Mouse (Mus musculus) large intestine, adult 2 months (tissue): Measurements from ENCODE around the gene Ecel1. TPM values are rescaled to one million over a fixed set of nuclear protein-coding genes. Genes with fewer than 3 reads are reported as not detected.

ENCODE experiments used
- DNase-seq: peaks from one replicate; pipeline ENCODE4 v3.0.0-alpha.2; 2012; ENCODE audit warnings: low read depth, low spot score
- WGBS: fragments of 180-500 bp; shearing (Covaris S2); methylation state at CpG from one replicate; pipeline ENCODE4 v1.1.7; 2018; 5-methylcytosine and 5-hydroxymethylcytosine counted together
- polyA plus RNA-seq: library from polyadenylated mRNA; depleted of rRNA; stranded (reverse); fragments of >200 nt; gene quantifications from 2 replicates; pipeline ENCODE4 v1.2.3, GENCODE M21; 2012

Ecel1 gene
- polyA plus RNA-seq, 1 experiment = 0.06 TPM

DNA sequence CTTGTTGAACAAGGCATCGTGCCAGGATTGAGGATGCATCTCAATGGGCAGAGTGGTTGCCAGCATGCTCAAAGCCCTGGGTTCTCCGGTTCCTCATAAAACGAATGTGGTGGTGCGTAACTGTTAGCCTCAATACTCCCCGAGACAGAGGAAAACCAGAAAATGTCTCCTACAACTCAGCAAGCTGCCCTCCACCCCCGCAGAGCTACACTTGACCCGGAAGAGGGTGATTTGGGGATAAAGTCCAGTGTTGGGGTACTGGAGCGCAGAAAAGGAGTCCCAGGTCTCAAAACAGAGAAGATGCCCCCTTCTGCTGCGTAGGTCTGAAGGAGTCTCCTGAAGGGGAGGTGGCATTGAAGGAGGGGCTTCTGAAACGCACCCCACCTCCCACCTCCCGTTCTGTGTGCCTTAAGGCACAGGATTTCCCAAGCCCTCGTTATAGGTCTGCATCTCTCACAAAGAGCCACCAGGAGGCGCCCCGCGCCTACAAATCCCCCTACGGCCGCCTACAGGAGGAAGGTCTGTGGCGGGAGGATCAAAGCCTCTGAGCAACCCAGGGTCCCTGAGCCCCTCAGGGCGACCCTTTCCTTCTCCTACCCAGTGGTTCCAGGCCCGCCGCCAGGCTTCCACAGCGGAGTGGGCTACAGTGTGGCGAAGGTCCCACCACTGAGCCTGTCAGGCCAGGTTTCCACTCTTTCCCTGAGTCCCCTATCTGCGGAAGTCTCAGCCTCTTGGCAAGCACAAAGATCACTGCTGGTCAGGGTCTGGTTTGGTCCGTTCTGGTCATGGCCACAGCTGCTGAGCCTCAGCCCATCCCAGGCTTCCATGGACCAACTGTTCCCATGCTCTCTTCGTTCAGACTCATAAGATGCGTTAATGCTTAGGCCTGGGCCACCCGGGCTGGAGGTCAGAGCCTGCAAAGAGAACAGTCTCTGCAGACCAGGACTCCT is 18.0 kb upstream of the Ecel1 start:
- 24% methylated on average over 28 of the region's 28 CpGs for WGBS
- DNase-seq = no peak

DNA sequence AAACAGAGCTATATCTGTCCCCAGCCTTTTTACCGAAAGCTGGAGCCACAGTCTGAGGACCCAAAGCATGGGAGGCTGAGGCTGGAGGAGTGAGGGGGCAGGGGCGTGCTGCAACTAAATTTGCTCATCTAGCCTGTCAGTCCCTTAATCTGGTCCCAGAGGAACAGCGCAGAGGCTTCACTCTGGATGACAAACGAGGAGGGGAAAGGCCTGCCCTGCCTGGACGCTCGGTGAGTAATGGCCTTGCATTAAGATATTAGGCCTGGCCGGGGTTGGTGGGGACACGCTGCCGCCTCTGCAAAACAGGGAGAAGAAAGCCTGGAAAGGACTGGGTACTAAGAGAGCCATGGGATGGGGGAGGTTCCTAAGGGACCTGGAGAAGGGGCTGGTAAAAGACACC is 16.0 kb upstream of the Ecel1 start:
- WGBS = 74% methylated on average over 9 of the region's 9 CpGs
- DNase-seq = no peak

DNA sequence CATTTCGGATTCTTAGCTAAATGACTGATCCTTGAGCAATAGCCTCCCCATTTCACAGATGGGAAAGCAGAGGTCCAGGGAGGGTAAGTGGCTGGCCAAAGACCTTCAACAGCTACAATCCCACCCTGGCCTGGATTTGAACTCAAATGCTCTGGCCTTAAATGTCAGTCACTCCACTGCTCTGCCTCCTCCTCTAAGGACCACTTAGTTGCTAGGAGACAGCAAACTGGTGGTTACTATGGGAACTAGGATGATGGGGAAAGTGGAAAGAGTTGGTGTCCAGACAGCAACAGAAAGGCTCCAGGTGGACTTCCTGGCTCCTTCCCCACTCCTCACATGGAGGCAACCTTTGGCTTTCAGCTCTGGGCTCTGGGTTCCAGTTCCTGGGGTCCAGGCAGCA is 15.0 kb upstream of the Ecel1 start:
- 87% methylated on average over 1 of the region's 1 CpGs for WGBS
- no peak for DNase-seq

DNA sequence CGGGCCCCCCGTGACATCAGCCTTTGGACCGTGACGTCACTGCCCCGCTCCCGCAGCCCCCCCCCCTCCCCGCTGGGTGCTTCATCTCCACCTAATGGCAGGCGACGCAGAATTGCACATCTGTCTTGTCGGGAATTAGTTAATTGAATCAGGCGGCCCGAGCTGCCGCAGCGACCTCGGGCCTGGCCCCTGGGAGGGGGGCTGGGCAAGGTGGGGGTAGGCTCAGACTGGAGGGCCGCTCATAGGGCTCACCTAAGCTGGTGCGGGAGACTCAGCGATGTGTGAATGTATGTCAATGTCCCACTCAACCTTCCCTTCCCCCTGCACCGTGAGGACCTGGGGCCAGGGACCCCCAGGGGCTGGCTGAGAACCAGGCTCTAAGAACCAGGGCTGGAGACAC is 14.1 kb upstream of the Ecel1 start:
- 14% methylated on average over 19 of the region's 19 CpGs for WGBS

DNA sequence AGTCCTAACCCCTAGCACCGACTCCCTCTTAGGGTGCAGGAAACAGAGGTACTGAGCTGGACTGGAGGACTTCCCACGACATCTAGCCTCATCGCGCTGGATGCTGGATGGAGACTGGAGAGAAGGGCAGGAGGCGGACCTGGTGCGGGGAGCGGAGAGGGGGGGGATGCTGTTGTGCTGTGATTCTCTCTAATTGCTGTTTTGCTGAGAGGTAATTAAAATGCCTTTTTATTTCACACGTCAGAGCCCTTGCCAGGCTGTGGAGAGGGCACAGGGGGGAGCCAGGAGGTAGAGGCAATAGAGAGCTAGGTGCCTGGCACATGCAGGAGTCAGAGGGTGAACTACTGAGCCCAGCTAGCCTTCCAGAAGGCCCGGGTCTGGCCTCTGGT is 8.5 kb upstream of the Ecel1 start:
- 53% methylated on average over 9 of the region's 9 CpGs for WGBS
- no peak for DNase-seq

More for the DNA sequence above, 14.1 kb upstream of the Ecel1 start:
- no peak for DNase-seq

DNA sequence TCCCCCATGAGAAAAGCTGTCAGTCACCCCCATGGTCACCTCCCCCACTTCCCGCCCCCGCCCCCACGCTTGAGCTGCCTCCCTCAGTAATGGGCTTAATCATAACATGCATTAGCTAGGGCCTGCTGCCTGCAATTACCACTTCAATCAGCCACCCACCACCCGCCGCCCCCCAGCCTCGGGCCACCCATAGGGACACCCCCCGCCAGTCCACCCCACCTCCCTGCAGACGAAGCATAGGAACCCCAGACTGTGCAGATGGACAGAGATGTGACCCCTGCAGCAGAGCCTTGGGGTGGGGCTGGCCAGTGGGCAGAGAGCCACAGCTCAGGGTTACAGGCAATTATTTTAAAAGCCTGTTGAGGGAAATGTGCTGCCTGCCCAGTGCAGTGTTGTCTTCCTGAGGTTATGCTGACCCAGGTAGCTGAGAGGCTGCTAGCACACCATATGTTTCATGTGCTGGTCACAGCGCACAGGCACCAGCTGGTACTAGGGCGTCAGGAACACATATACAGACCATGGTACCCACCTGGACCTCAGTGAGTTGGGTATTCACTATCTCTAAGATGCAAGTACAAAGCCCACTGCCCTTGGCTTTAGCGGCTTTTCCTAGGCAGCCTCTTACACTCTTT is 8.0 kb upstream of the Ecel1 start:
- no peak for DNase-seq
- WGBS = 37% methylated on average over 11 of the region's 11 CpGs

DNA sequence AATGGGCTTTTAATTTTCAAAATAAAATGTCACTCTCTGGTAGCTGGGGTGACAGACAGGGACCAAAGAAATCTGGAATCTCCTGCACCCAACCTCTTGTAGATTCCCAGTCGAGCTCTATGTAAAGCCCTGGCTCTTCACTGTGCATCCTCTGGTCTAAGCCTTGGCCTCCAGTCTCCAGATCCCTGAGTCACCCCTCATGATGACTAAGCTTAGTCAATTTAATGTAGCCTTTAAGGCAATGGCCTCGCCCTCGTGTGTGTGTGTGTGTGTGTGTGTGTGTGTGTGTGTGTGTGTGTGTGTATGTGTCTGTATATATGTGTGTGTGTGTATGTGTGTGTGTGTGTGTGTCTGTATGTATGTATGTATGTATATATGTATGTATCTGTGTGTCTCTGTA is 3.1 kb upstream of the Ecel1 start:
- no peak for DNase-seq
- 62% methylated on average over 3 of the region's 3 CpGs for WGBS

DNA sequence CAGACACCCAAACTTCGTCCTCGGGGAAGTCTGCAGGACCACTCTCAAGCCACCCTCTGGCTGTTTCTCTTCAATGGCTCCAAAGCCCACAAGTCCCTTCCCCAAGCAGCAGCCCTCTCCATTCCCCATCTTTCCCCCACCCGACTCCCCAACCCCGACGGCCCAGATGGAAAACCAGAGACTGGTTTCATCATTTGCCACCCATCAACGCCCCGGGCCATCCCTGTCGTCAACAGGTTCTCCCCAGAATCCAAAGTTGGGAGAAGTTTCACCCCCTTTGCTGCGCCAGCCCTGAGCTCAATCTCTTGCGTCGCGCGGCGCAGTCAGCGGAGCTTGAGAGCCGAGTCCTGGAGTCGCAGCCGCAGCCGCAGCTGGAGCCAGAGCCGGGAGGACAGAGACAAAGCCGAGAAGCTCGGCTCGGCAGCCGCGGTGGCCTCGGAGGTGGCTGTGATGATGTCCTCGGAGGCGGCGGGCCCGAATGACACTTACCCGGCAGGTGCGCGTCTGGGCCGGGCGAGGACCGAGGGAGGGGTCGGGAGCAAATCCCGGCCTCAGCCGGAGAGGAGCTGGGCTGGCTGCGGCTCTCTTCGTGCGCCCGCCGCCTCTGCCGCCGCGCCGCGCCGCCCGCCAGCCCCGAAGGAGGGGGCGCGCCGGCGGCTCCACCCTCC is 656 bp downstream of the Ecel1 start:
- DNase-seq = no peak
- 2% methylated on average over 40 of the region's 56 CpGs for WGBS

DNA sequence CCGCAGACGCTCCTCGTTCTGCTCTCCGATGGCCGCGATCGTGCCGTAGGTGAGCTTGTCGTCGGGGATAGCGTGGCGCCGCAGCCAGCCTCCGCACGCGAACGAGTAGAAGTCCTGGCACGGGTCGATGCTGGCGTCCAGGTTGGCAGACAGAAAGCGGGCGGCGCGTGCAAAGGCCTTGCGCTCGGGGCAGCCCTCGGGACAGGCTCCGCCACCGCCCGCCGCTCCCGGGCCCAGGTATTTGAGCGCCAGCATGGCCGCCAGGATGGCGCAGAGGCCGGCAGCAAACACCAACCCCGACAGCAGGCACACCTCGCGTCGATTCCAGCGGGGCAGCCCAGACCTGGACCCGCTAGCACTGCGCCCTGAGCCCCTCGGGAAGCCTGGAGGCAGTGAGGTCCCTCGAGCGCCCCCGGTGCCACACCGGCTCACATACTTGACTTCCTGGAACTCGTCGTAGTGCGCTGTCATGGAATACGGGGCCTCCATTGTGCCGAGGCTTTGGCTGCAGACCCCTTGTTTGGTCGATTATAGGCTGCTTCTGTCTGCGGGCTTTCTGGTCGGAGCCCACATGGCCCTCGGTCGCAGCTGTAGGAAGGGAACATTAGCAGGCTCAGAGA is 1.7 kb downstream of the Ecel1 start:
- 2% methylated on average over 58 of the region's 58 CpGs for WGBS
- no peak for DNase-seq

DNA sequence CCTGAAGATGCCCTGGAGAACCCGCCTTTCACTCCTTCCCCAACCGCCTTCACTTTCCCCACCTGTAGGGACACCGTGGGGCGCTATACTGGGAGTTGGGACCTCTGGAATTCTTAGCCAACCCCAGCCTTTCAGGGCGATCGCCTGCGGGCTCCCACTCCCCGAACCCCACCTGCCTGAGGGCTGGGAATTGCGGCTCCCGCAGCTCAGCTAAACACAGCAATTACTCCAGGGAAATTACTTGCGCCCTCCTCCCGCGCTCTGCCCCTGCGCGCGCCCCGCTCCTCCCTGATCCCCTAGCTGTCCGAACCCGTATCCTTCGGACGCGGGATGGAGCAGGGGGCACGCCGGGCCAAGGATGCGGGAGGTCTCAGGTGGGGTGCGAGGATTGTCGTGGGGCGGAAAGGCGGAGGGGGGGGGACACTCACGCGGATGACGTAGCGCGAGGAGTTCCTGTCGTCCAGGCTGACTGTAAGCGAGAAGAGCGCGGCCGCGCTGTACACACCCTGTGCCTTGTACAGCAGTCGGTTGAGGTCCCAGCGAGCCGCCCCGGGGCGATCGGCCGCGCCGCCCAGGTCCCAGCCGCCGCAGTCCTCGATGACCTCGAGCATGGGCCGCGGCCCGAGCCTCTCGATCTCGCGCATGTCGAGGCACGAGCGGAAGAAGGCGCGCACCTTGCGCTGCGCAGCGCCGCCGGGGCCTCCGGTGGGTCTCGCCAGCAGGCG is 2.4 kb downstream of the Ecel1 start:
- WGBS = 2% methylated on average over 72 of the region's 72 CpGs
- no peak for DNase-seq

DNA sequence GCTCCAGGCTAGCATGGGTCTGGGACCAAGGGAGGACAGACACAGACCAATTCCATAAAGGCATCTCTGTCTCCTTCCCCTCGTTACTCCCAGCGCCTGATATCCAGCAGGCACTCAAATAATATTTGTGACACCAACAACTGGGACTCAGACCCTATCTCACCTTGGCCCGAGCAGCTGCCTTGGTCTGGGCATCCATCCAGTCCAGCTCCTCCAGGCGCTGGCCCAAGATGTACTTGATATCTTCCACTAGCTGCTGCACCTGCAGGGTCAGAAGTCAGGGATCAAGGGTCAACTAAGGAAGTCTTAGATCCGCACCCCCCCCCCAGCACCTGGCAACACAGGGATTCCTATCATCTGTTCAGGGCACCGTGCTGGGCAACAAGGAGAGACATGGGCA is 5.0 kb downstream of the Ecel1 start:
- no peak for DNase-seq
- WGBS = 55% methylated on average over 6 of the region's 6 CpGs

DNA sequence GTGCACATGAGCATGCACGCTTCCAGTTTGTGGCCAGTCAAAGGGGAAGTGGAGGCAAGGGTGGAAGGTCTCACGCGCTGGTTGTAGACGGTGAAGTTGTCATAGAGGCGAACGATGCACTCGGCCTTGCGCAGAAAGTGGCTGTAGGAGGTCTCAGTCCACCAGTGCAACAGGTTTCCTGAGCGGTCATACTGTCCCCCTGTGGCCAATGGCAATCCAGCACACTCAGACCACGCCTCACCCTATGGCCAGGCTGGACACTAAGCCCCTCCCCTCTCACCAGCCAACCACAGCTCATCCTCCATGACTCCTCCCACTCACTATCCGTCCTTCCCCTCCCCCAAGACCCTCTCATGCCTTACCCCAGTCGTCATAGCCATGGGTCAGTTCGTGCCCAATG is 6.9 kb downstream of the Ecel1 start:
- DNase-seq = no peak
- WGBS = 41% methylated on average over 13 of the region's 13 CpGs

DNA sequence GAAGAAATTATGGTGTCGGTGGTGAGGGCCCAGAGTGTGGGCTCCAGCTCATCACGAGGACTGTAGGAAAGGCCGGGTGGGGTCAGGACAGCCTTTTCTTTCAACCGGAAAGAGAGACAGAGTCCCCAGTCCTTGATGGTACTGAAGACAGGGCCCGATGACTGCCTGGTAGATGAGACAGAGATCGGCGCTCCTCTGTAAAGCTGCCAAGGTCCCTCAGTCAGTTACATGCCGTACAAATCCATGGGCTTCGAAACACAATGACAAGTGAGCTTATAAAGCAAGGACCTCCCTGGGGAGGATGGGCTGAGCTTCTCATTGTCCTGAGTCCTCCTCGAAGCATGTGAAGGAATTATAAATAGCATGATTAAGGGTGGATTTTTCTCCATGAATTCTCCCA is 13.2 kb downstream of the Ecel1 start:
- WGBS = 75% methylated on average over 10 of the region's 10 CpGs

DNA sequence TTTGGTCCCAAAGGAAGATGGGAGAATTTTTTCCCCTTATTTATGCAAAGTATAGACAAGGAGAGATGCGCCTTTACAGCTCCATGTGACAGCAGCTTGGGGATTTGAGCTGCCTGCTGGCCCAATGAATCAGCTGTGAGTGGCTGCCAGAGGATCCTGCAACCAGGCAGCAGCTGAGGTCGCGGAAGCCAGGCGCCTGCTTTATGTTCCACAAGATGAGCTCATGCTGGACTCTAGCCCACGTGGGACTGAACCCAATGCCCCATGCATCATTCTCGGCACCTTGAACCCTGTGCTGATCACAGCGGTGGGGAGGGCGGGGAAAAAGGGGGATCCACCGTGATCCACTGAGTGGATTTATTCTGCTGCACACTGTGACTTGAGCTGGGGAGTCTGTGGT is 13.9 kb downstream of the Ecel1 start:
- no peak for DNase-seq
- 45% methylated on average over 9 of the region's 9 CpGs for WGBS

More for the DNA sequence above, 13.2 kb downstream of the Ecel1 start:
- DNase-seq = no peak

DNA sequence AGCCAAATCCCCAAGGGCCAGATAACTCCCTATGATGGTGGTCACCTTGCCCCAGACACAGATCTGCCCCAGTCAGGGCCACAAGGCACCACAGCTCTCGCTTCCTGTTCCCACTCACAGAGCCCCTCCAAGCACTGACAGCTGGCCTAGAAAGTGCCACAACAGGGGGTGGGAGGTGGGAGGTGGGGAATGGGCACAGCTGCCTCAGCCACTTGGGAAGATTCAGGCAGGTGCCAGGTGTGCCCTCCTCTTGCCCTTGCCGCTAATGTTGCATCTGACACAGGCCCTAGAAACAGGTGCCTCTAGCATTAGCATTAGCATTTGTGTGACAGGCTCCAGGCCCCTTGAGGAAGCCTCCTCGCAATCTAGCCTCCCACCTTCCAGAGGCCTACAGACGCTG is 14.8 kb downstream of the Ecel1 start:
- DNase-seq = no peak
- WGBS = 89% methylated on average over 4 of the region's 4 CpGs

DNA sequence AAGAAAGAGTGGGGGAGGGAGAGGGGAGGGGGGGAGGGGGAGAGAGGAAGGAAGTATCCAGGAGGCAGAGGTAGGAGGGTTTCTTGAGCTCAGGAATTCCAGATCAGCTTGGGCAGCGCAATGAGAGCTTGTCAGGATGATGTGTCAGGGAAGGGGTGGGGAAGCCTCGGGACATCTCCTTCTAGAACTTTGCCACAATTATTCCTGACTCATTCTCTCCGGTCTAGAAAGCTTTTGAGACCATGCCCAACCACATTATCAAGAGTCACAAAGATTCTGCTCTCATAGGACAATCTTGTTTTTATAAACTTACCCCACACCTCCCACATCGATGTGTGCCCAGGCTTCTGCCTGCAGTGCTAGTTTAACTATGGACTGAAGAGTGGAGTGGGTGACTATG is 24.5 kb downstream of the Ecel1 start:
- DNase-seq = no peak
- WGBS = 64% methylated on average over 4 of the region's 4 CpGs

DNA sequence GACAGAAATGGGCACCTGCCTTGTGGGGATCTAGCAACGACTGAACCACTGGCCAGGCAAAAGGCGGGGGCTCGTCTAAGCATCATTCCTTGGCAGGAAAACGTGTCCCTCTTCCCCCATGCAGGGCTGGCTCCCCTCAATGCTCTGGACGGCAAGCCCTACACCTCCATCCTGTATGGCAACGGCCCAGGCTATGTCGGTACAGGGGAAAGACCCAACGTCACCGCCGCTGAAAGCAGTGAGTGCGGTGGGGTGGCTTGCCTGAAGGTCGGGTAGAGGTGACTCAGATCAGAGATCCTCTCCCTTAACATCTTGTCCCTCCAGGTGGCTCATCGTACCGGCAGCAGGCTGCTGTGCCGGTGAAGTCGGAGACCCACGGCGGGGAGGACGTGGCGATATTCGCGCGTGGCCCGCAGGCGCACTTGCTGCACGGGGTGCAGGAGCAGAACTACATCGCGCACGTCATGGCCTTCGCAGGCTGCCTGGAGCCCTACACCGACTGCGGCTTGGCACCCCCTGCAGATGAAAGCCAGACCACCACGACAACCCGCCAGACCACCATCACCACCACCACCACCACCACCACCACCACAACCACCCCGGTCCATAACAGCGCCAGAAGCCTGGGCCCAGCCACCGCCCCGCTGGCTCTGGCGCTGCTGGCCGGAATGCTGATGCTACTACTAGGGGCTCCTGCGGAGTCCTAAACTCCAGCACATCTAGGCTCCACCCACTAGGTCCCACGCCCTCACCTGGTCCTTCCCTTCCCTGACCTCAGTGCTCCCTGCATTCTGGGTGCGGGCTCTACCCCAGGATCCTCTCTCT is 28.9 kb downstream of the Ecel1 start:
- 13% methylated on average over 43 of the region's 43 CpGs for WGBS
- DNase-seq = no peak

DNA sequence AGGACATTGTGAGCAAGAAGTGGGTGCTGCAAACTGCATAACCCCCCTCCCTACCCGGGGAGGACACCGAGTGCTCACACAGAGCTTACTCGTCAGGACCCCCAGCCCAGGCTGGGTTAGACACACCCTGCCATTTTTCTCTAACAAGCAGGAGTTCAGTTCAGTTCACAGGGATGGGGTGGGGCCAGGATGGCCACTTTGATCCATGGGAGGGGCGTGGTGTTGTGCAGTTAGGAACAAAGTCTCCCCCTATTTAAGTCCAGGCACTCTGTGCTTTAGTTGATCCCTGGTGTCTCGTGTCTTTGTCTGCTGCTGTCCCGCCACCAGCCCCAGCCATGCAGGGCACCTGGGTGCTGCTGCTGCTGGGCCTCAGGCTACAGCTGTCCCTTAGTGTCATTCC is 31.6 kb downstream of the Ecel1 start, which contains the start of gene Akp3:
Gene Akp3, plus strand, starts transcription at position 301 of the 400 bp plus-strand sequence.
- DNase-seq = no peak
- WGBS = 41% methylated on average over 6 of the region's 6 CpGs

DNA sequence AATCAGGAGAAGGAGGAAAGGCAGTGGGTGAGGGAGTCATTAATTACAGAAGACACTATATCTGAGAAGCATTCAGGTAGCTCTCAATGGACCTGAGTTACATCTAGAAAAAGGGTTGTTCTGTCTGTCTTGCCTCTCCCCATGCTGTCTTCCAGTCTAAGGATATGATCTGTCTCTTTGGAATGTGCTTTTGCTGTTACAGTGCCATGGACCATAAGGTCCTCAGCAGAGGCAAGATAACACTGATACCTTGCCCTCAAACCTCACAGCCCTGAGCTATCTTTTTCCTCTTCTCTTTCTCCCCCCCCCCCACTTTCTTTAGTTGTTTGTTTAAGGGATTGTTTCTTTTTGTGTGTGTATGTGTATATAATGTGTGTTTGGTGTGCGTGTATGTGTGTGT is 41.5 kb downstream of the Ecel1 start:
- no peak for DNase-seq
- WGBS = 79% methylated on average over 1 of the region's 1 CpGs
